Mouse (Mus musculus): Measurements from ENCODE around the gene Mdn1.

- TF ChIP-seq HCFC1 (IDR thresholded peaks at IDR 0.05; ENCODE audit: low read depth, low read length) (no peak), CHD2 (IDR thresholded peaks at IDR 0.05; ENCODE audit: low read length) (no peak), CTCF (IDR thresholded peaks at IDR 0.05 in 2 of 3, conservative IDR thresholded peaks at IDR 0.05 in 1 of 3; ENCODE audit: control insufficient read depth in 1 of 3, insufficient read depth in 1 of 3, low read depth in 2 of 3, low read length in 3 of 3, poor library complexity in 1 of 3, severe bottlenecking in 1 of 3) (no peak), RCOR1 (IDR thresholded peaks at IDR 0.05; ENCODE audit: low read depth, low read length) (no peak), MXI1 (IDR thresholded peaks at IDR 0.05; ENCODE audit: low read depth, low read length) (no peak), EP300 (IDR thresholded peaks at IDR 0.05; ENCODE audit: low read depth in 1 of 2, low read length in 2 of 2) (no peak), POLR2A (IDR thresholded peaks at IDR 0.05; ENCODE audit: control insufficient read depth in 1 of 2, insufficient read depth in 1 of 2, low read depth in 1 of 2, low read length in 2 of 2, poor library complexity in 1 of 2) (no peak), UBTF (IDR thresholded peaks at IDR 0.05; ENCODE audit: borderline replicate concordance, insufficient read depth, low read depth, low read length) (no peak), KAT2A (conservative IDR thresholded peaks at IDR 0.05; ENCODE audit: low read depth, low read length) (no peak), POLR2AphosphoS5 (IDR thresholded peaks at IDR 0.05; ENCODE audit: borderline replicate concordance, low read depth, low read length) (no peak)
These were observed 130.2 kb downstream of the Mdn1 start for GRCm38 (mm10) chr4:32787110-32787509.
